Mouse (Mus musculus): Measurements from ENCODE around the gene Klk1b22. TPM values are rescaled to one million over a fixed set of nuclear protein-coding genes. Genes with fewer than 3 reads are reported as not detected.

Gene Klk1b22
- not detected in 2 replicates for polyA plus RNA-seq (2012; rRNA removed)

GRCm38 (mm10) chr7:44112373-44112772 lies at the start of gene Klk1b22:
Gene Klk1b22, plus strand, starts transcription at chr7:44112673.

DNA sequence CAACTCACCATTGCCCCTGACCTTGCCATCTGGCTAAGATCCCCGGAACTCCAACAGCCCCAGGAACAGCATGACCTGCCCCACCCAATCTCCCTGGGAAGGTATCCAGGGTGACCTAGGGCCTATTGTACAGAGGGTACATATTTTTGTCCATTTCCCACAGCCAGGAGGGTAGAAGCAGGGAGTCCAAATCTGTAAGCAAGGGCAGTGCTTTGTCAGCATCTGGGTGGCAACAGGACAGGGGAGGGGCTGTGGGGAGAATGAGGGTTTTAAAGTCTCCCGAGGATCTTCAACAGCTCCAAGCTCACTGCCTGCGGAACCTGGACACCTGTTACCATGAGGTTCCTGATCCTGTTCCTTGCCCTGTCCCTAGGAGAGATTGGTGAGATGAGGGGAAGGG lies 10.4 kb upstream of the Klk1b22 start, which contains the start of gene Klk1b21:
Gene Klk1b21, plus strand, starts transcription at position 301 of the 400 bp plus-strand sequence.

GRCm38 (mm10) chr7:44136467-44136866 lies 24.0 kb downstream of the Klk1b22 start, which contains the start of gene Klk1b16:
Gene Klk1b16, plus strand, starts transcription at chr7:44136767.

Other genes starting within 250 kb of the Klk1b22 start
- 0.15 TPM in 1 of 2 replicates, not detected in the other for gene Klk4, start 231.5 kb upstream of the Klk1b22 start, polyA plus RNA-seq (2012; rRNA removed)
- not detected in 2 replicates for gene Klk15, start 178.9 kb upstream of the Klk1b22 start, polyA plus RNA-seq (2012; rRNA removed)
- not detected in 2 replicates for gene Klk1b8, start 162.0 kb upstream of the Klk1b22 start, polyA plus RNA-seq (2012; rRNA removed)
- gene Klk1b1, start 145.9 kb upstream of the Klk1b22 start, polyA plus RNA-seq (2012; rRNA removed): not detected in 2 replicates
- not detected in 2 replicates for gene Klk1b9, start 136.6 kb upstream of the Klk1b22 start, polyA plus RNA-seq (2012; rRNA removed)
- not detected in 2 replicates for gene Klk1b11, start 116.8 kb upstream of the Klk1b22 start, polyA plus RNA-seq (2012; rRNA removed)
- gene Klk1b26, start 100.5 kb upstream of the Klk1b22 start, polyA plus RNA-seq (2012; rRNA removed): not detected in 2 replicates
- gene Klk1b27, start 60.4 kb upstream of the Klk1b22 start, polyA plus RNA-seq (2012; rRNA removed): not detected in 2 replicates
- gene Klk1b21, start 10.3 kb upstream of the Klk1b22 start, polyA plus RNA-seq (2012; rRNA removed): not detected in 2 replicates
- not detected in 2 replicates for gene Klk1b16, start 24.1 kb downstream of the Klk1b22 start, polyA plus RNA-seq (2012; rRNA removed)
- gene Klk1b24, start 75.6 kb downstream of the Klk1b22 start, polyA plus RNA-seq (2012; rRNA removed): 0.07 and 0.10 TPM in 2 replicates
- not detected in 2 replicates for gene Klk1b3, start 85.5 kb downstream of the Klk1b22 start, polyA plus RNA-seq (2012; rRNA removed)
- not detected in 2 replicates for gene Klk1b4, start 94.8 kb downstream of the Klk1b22 start, polyA plus RNA-seq (2012; rRNA removed)
- gene Klk1b5, start 103.3 kb downstream of the Klk1b22 start, polyA plus RNA-seq (2012; rRNA removed): not detected in 2 replicates
- 0.17 TPM in 1 of 2 replicates, not detected in the other for gene Klk1, start 112.7 kb downstream of the Klk1b22 start, polyA plus RNA-seq (2012; rRNA removed)
- not detected in 2 replicates for gene Gm36864, start 123.5 kb downstream of the Klk1b22 start, polyA plus RNA-seq (2012; rRNA removed)
- gene 1700028J19Rik, start 134.0 kb downstream of the Klk1b22 start, polyA plus RNA-seq (2012; rRNA removed): 0.86 and 1.6 TPM in 2 replicates
- gene 2410002F23Rik, start 134.0 kb downstream of the Klk1b22 start, polyA plus RNA-seq (2012; rRNA removed): 151 and 244 TPM in 2 replicates
- gene Acp4, start 144.7 kb downstream of the Klk1b22 start, polyA plus RNA-seq (2012; rRNA removed): not detected in 2 replicates
- 0.78 TPM in 1 of 2 replicates, not detected in the other for gene Gm15517, start 148.8 kb downstream of the Klk1b22 start, polyA plus RNA-seq (2012; rRNA removed)
- 1.2 and 1.5 TPM in 2 replicates for gene Clec11a, start 194.2 kb downstream of the Klk1b22 start, polyA plus RNA-seq (2012; rRNA removed)
- gene Shank1, start 197.6 kb downstream of the Klk1b22 start, polyA plus RNA-seq (2012; rRNA removed): 7.0 and 8.0 TPM in 2 replicates